Mouse (Mus musculus): ENCODE results near the gene Tnfrsf19.
A peak's percentile ranks its signal among the peaks of the same experiment; 100 is the strongest.

Tnfrsf19 gene

GRCm38 (mm10) chr14:61046091-61046681, at the start of gene Tnfrsf19:
TSS of gene Tnfrsf19 (minus strand) at chr14:61046490.
- DNase-seq (ENCODE audit: low spot score) = peak; percentile 29

DNA sequence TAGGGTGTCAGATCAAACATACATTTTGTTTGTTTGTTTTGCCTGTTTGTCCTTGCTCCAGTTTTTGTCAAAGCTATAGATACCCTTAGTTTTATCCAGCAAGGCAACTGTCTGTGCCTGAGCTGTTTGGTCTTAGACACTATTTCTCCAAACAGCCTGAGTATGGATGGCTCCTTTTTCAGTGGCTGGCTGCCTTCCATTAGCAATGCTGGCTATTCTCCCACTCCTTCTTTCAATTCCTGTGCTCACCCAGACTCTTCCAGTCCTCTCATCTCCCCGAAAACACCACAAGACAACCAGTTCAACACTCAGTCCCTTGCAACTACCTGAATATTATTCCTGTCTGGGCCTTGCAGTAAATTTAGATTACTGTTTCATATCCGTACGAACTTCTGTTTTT, 45.8 kb upstream of the Tnfrsf19 start:
- DNase-seq (ENCODE audit: low spot score) = no peak

DNA sequence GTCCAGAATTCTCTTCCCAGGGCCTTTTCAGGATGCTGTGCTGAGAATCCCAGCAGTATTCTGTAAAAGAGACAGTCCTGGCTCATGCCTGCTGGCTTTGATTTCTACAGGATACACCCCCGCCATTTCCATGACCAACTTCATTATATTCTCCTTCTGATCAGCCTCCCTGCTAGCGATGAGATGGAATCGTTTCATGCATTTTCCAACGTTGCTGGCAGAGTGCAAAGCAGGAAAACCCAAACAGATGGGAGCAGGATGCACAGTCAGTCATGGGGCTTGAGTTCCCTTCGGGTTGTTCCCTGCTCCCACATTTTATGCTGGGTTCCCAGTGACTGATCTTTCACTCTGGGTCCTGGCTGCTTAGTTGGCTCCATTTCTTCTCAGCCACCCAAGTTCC, 44.7 kb upstream of the Tnfrsf19 start:
- DNase-seq (ENCODE audit: low spot score) = no peak

- DNase-seq (ENCODE audit: low spot score) = no peak
These were observed 41.9 kb upstream of the Tnfrsf19 start for GRCm38 (mm10) chr14:61088187-61088586.

DNA sequence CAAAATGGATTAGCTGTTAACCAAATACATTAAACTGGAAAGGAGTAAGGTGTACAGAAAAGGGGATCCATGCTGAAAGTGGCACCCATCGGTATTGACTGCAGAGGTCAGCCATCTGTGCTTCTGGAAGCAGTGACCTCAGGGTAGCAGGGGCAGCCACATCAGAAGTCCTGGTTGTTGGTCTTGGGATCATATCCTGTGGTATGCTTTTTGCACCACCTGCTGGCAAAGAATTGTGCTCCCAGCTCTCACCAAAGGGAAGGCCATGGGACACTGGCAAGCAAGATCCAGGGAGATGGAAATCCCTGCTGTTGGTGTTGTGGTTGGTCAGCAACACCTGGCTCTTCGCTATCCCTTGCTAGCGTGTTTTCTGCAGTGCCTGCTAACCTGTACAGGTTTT, 39.0 kb upstream of the Tnfrsf19 start:
- no peak for DNase-seq (ENCODE audit: low spot score)

DNA sequence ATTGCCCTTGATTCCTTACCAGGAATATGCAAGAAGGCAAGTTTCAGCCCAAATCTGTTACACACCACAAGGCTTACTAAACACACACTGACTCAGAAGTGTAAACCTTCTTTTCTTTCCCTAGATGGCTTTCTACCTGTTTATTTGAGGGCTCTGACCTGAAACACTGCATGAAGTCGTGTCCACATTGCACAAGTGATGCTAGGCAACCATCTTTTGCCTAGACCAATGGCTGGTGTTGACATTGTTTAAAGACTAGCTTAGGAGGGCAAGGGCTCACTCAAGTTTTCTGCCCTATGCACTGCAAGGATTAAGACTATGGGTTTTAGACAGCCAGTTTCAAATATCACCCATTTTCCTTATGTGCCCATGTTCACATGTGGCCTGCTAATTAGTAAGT, 23.3 kb upstream of the Tnfrsf19 start:
- DNase-seq (ENCODE audit: low spot score) = no peak

DNA sequence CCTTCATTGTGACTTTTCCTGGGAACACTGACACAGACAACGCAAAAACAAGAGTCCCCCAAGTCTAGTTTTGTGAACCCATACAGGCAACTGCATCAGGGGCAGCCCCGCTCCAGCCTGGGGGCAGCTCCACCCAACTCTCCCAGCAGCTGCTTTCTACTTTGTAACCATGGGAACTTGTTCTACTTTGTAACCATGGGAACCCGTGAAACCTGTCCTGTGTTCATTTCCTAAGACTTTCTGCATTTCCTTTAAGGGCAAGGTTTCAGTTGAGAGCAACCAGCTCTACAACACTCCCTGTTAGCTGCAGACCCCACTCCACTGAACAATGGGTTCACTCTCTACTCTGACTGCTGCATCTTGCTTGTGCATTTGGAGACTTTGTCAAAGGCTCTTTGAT, 15.4 kb upstream of the Tnfrsf19 start:
- no peak for DNase-seq (ENCODE audit: low spot score)

DNA sequence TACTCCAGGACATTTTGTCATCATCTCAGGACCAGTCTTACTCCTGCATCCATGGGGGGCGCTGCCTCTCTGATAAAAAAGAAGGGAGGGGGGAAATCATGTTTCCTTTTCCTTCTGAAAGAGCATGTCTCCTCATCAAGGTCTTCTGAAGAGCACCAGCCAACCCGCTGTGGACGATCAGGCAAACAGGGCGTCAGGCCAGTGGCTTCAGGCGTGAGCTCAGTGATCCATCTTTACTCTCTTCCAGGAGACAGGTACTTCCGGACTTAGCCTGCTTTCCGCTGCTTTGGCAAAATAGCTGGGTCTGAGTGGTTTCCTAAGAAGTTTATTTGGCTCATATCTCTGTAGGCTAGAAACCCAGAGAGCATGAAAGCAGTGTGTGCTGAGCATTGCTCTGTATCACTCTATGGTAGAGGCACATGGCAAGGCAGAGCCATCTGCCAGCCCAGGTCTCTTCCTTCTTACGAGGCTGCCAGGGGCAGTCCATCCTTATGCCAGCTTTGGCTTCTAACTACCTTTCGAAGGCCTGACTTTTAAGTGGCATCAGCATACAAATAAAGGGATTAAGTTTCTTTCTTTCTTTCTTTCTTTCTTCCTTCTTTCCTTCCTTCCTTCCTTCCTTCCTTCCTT, 13.1 kb upstream of the Tnfrsf19 start:
- no peak for DNase-seq (ENCODE audit: low spot score)

DNA sequence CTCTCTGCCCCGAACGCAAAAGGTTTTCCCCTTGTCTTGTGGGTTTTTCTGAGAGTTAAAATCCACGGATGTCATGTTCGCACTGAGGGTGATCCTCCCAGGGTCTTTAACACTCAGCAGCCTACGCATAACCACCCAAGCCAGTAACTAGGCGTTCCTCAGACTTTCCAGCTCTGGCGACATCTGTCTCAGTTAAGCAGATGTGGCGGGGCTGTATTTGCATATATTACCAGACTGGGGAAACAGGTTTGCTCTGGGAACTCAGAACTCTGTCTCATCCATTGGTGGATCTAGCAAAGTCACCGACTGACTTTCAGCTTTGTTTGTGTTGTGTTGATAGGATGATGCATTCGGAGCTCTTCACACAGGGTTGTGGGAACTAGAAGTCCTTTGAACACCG, 10.7 kb upstream of the Tnfrsf19 start:
- DNase-seq (ENCODE audit: low spot score) = no peak

GRCm38 (mm10) chr14:61056445-61056844, 10.2 kb upstream of the Tnfrsf19 start:
- DNase-seq (ENCODE audit: low spot score) = no peak

DNA sequence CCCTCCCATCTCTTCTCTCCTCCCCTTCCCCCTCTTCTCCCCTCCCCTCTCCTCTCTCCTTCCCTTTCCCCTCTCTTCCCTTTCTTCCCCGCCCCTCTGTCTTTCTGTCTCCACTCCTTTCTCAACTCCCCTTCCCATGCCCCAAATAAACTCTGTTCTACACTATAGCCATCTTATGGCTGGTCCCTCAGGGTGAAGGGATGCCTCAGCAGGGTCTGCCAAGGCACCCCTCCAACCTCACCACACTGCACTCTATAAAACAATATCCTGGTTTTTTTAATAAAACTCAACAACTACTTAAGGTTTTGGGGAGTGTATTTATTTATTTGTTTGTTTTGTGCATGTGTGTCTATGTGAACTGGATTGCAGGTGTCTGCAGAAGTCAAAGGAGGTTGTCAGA, 9.6 kb upstream of the Tnfrsf19 start:
- DNase-seq (ENCODE audit: low spot score) = no peak

DNA sequence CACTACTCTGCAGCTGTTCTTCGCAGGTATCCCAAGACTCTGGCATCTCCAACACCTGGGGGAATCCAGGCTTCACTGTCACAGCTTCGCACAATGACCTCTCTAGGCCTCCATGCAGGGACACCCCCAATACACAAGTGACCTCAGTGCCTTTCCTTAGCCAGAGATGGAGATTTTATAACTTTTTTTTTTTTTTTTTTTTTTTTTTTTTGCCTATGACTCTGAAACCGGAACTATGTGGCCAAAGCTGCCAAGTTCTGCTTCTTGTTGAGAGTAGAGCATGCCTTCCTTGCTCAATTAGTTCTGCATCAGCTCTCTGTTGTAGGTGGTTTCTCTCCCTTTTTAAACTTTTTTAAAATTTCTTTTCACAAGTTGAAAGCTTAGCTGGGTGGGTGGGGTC, 5.9 kb upstream of the Tnfrsf19 start:
- no peak for DNase-seq (ENCODE audit: low spot score)

DNA sequence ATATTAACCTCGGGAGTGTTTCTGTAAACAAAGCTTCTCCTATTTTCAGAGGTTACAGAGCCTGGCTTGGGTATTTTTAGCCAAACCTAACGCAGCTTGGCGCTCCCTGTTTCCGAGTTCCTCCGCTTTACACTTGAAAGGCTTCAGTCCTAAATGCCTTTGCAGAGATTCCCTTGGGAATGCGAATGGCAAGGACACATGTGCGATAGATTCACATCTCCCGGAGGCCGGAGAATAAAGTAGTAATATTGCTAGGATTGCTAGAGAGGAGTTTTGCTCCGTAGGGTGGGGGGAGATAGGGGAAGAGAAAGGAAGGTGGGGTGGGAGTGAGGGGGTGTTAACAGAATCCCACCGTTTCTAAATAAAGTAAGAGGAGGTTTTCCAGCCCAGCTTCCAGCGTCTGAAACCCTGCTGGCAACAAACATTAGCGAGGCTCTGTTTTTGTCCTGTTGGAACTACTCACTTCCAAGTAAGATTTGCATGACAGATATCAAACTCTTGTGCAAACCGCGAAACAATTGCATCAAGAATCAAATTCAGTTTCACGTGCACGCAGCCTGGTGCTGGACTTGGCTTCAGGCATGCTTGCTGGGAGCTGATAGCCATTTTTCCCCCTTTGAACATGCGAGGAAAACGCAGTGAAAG, 722 bp downstream of the Tnfrsf19 start:
- no peak for DNase-seq (ENCODE audit: low spot score)

- no peak for DNase-seq (ENCODE audit: low spot score)
These were observed 2.0 kb downstream of the Tnfrsf19 start for GRCm38 (mm10) chr14:61044316-61044715.

DNA sequence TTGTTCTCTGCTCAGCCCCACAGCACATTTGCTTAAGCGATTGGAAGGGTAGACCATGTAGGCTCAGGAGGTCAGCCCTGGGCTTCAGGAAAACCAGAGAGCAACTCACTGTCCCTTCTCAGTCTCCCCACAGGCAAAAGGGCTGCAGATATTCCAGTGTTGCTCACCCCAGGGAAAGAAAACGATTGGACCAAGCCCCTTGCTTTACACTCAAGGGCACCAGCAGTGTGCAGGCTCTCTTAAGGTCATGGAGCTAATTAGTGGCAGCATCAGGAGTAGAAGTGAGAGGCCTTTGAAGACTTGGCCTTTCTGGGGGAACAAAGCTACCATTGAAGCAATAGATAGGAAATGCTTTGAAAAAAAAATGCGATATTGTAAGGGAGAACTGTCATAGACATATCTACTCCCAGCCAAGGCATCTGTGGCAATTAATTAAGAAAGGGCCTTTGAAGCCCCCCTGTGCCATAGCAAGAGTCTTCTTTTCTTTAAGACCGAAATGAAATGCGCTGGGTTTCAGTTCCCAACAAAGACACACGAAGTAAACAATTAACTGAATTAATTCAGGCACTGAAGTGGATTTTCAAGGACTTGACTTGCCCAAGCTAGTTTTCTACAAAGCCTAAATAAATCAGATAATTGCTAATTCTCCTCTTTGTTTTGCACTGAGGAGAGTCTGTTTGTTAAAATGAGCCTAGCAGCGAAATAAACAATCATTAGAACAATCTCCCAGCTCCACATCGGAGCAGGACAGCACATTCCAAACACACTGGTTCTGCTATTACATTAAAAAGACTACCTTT, 2.6 kb downstream of the Tnfrsf19 start:
- no peak for DNase-seq (ENCODE audit: low spot score)

- DNase-seq (ENCODE audit: low spot score) = no peak
These were observed 4.0 kb downstream of the Tnfrsf19 start for GRCm38 (mm10) chr14:61042291-61042690.

GRCm38 (mm10) chr14:61040236-61040635, 6.1 kb downstream of the Tnfrsf19 start:
- DNase-seq (ENCODE audit: low spot score) = no peak

GRCm38 (mm10) chr14:61038082-61038472, 8.2 kb downstream of the Tnfrsf19 start:
- DNase-seq (ENCODE audit: low spot score) = no peak

- DNase-seq (ENCODE audit: low spot score) = peak; percentile 20
These were observed 8.8 kb downstream of the Tnfrsf19 start for GRCm38 (mm10) chr14:61037321-61038081.

DNA sequence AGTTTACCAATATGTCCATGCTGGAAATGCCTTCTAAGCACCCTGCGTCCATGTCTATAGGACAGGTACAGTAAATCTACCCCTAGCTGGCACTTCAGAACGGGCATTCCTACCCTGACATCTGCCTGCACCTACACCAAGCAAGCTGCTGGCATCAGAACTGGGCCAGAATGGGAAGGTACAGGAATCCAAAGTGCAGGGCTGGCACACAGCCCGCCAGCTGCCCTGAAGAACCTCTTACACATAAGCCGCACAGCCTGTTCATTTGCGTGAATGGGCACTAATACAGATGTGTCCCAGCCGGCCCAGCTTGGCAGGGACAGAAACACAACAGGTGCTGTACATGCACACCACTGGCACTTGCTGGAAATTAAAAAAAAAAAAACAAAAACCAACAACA, 15.9 kb downstream of the Tnfrsf19 start:
- DNase-seq (ENCODE audit: low spot score) = no peak

- no peak for DNase-seq (ENCODE audit: low spot score)
These were observed 22.3 kb downstream of the Tnfrsf19 start for GRCm38 (mm10) chr14:61024006-61024405.

DNA sequence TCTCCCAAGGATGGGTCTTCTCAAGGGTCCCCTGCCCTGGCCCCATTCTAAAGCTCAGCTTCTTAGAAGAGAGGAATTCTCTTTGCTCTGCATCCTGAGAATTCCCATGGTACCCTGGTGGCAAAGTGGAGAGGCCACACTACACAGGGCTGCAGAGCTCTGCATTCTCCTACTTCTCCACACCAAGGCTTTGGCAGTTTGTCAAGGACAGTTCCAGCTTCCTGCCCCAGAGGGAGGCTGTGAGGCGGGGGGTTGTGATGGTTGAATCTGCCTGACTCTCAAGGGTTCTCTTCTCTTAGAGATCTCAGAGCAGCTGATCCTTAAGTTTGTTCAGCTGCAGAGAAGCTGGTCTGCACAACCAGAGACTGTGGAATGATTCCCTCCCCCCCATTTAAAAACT, 23.9 kb downstream of the Tnfrsf19 start:
- DNase-seq (ENCODE audit: low spot score) = no peak

Measured in urinary bladder, postnatal 10 days (tissue).